Mouse (Mus musculus) c-Kit-positive CD71-positive TER-119-positive erythroid progenitor cells, embryonic 14.5 days (primary cell): Measurements from ENCODE around the gene Olfr199.
"Not testable (repeated sequence)": the region's sequence is repeated elsewhere in the genome, so short reads cannot be mapped to it uniquely, and the experiment has no call there.

Experiments
- DNase-seq: peaks from one replicate; pipeline ENCODE4 v3.0.0-alpha.2; 2013; ENCODE audit warnings: low spot score

The Olfr199 gene

GRCm38 (mm10) chr16:59219667-59220066 is at the start of gene Olfr199:
Gene Olfr199, minus strand, starts transcription at chr16:59219767.
- not testable (repeated sequence) for DNase-seq

- not testable (repeated sequence) for DNase-seq
These were observed 49.5 kb upstream of the Olfr199 start for GRCm38 (mm10) chr16:59269097-59269496.

GRCm38 (mm10) chr16:59249684-59250083 is 30.1 kb upstream of the Olfr199 start:
- no peak for DNase-seq

GRCm38 (mm10) chr16:59217861-59218260 is 1.7 kb downstream of the Olfr199 start:
- DNase-seq: not testable (repeated sequence)

- not testable (repeated sequence) for DNase-seq
These were observed 16.1 kb downstream of the Olfr199 start, which contains the start of gene Olfr198 for GRCm38 (mm10) chr16:59203433-59203832. Gene Olfr198, minus strand, starts transcription at chr16:59203533.

GRCm38 (mm10) chr16:59170354-59170753 is 49.2 kb downstream of the Olfr199 start, which contains the start of gene Olfr196:
Gene Olfr196, minus strand, starts transcription at chr16:59170454.
- no peak for DNase-seq
